Mouse (Mus musculus): Measurements from ENCODE around the gene Zbtb18.
"Not testable (repeated sequence)": the region's sequence is repeated elsewhere in the genome, so short reads cannot be mapped to it uniquely, and the experiment has no call there.

Zbtb18 gene

DNA sequence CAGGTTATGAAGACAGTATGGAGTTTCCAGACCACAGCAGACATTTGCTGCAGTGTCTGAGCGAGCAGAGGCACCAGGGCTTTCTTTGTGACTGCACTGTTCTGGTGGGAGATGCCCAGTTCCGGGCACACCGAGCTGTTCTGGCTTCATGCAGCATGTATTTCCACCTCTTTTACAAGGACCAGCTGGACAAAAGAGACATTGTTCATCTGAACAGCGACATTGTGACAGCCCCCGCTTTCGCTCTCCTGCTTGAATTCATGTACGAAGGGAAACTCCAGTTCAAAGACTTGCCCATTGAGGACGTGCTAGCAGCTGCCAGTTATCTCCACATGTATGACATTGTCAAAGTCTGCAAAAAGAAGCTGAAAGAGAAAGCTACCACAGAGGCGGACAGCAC, 4.9 kb downstream of the Zbtb18 start:
- no peak for DNase-seq (ENCODE audit: low spot score in 2 of 2)

DNA sequence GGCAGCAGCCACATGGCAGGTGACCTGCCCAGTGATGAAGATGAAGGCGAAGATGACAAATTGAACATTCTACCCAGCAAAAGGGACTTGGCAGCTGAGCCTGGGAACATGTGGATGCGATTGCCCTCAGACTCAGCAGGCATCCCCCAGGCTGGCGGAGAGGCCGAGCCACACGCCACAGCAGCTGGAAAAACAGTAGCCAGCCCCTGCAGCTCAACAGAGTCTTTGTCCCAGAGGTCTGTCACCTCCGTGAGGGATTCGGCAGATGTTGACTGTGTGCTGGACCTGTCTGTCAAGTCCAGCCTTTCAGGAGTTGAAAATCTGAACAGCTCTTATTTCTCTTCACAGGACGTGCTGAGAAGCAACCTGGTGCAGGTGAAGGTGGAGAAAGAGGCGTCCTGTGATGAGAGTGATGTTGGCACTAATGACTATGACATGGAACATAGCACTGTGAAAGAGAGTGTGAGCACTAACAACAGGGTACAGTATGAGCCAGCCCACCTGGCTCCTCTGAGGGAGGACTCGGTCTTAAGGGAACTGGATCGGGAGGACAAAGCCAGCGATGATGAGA, 5.5 kb downstream of the Zbtb18 start:
- no peak for DNase-seq (ENCODE audit: low spot score in 2 of 2)

DNA sequence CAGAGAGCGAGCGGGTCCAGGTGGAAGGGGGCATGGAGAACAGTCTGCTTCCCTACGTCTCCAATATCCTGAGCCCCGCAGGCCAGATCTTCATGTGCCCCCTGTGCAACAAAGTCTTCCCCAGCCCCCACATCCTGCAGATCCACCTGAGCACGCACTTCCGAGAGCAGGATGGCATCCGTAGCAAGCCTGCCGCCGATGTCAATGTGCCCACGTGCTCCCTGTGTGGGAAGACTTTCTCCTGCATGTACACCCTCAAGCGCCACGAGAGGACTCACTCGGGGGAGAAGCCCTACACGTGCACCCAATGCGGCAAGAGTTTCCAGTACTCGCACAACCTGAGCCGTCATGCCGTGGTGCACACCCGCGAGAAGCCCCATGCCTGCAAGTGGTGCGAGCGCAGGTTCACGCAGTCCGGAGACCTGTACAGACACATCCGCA, 6.0 kb downstream of the Zbtb18 start:
- no peak for DNase-seq (ENCODE audit: low spot score in 2 of 2)

DNA sequence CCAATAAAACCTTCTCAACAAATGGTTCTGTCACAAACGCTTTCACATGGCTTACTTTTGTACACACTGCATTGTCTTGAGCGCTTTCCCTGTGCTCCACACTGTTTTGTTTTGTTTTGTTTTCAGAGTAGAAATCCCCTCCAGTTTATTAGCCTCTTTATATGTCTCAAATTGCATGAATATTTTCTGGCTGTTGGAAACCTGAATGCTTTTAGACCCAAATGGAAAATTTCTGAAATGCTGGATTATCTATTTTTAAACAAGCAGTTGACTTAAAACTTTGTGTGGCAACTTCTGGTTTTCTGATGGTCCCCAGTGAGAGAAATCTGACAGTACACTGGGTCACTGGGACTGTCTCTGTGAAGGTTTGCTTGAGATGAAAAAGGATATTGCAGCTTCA, 6.8 kb downstream of the Zbtb18 start:
- DNase-seq (ENCODE audit: low spot score in 2 of 2), result no peak

DNA sequence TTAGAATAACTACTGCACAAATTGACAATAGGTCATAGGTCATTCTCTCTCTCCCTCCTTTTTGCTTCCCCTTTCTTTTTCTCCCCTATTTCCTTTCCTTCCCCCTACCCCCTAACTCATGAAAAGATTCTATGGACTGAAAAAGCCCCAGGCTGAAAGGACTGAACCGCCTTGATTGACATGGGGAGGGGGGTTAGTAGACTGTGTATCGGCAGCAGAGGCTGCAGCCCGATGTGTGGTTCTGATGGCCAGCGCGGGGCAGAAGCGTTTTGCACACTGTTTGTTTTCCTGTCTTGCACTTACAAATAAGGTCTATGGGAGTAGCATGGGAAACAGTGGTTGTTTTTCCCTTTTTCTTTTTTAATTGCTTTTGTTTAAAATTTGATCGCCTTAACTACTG, 7.7 kb downstream of the Zbtb18 start:
- DNase-seq (ENCODE audit: low spot score in 2 of 2), result not testable (repeated sequence)

DNA sequence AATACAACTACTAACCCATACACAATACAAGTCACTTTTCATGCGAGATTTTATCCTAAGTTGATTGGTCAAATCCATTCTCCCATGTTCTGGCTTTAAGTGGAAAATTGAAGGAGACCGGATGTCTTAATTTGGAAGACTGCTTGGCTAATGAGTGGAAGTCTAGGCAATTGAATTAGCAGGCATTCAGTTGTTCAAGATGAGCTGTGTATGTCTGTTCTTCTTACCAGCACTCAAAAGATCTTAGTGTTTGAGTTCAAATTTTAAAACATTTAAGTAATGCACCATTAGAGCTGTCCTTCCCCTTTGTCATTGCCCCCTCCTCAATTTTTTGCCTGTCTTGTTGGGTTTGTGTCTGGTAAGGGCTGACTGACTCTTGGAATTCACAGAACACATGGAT, 8.9 kb downstream of the Zbtb18 start:
- DNase-seq (ENCODE audit: low spot score in 2 of 2), result no peak

DNA sequence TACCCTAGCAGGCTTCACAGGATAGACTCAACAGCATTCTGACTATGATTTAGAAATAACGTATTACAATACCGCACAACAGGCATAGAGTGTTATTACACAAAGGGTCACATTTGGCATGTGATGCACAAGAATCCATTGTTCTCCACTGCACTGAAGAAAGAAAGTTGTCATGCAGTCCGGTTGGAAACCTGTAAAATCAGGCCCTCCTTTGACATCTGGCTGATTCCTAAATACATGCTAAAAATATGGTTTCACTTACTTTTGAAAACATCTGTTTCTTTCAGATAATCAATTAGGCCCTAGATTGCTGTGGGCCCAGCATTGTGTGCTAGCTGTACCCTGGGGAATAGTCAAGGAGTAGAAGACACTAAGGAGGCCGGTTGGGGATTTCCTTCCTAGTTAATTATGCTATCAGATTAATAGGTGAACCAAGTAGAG, 9.9 kb downstream of the Zbtb18 start:
- no peak for DNase-seq (ENCODE audit: low spot score in 2 of 2)

DNA sequence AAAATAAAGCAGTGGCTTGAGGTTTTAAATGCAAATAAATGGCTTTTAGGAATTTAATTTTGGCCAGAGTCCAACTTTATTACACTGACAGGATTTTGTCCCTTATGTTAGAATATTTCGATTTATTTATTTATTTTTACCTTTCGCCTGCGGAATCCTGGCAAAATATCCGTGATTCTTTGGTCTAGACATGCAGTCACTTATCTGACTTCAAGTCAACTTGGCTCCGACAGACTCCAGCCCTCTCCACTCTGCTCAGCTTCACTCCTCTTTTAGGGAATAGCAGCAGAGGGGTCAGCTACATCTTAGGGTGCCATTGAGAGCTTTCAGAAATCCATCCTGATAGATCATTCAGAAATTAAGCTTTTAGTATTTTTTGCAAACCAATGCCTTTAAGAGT, 10.8 kb downstream of the Zbtb18 start:
- no peak for DNase-seq (ENCODE audit: low spot score in 2 of 2)

DNA sequence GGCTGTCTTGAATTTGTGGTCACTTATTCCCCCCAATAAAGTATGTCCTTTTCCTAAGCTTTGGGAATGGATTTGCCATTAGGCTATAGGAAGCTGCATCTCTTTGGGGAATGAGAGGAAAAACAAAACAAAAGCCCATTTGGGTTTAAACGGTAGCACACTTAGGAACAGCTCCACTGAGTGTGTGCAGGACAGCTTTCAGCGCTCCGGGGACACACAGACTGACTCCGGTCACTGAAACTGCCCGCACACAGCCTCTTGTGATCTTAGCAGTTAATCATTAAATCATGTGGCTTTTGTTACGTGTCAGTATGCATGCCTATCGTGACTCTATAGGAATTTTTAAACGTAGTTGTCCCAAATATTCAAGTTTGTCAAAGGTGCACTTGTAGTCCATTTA, 11.7 kb downstream of the Zbtb18 start:
- DNase-seq (ENCODE audit: low spot score in 2 of 2), result no peak

DNA sequence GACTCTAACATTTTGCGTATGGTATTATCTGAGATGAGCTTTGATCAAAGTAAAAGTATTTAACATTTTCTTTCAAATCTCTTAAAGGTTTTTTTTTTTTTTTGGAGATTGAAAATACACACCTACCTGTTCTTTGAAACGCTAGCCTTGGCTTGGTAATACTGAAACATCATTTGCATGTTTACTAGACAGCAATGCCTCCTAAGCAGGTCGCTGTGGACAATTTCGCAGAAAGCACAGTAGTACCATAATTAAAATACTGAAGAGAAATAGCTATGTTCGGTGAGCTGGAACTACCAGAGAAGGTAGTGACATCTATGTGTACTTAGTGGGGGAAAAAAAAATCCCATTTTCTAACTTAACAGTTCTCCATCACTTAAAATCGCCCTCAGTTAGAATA, 12.3 kb downstream of the Zbtb18 start:
- DNase-seq (ENCODE audit: low spot score in 2 of 2), result no peak

DNA sequence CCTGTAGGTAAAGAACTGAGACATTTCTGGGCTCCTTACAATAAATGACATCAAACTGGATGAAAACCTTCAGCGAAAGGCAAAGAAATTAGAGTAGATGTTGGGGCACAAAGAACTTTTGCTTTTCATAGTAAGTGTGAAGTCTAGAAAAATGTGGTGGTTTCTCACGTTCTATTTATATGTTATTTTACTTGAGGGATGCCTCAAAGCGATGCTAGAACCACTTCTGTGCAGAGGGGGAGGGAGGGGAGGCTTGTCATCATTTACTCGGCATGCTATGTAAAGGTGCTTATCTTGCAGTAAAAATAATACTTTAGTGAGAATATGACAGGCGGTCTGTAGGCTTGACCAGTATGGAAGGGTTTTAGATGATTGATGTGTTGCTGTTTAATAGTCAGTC, 13.3 kb downstream of the Zbtb18 start:
- no peak for DNase-seq (ENCODE audit: low spot score in 2 of 2)

DNA sequence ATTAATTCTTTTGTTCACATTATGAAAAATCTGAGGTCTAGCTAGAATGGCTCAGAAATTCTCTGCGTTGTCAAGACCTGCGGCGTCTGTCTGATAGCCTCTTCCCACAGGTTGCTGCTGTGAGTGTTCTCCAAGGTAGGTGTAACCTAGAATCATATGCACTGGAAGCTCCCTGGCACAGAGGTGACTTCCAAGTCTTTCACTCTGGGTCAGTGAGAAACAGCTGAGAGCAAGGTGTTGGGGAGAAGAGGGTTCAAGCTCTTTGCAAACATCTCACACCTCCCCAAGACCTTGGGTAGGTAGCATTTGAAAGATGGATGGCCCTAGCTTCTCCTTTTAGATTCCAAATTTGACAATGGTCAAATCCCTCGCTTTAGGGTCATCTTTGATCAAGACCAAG, 14.1 kb downstream of the Zbtb18 start:
- DNase-seq (ENCODE audit: low spot score in 2 of 2), result no peak

DNA sequence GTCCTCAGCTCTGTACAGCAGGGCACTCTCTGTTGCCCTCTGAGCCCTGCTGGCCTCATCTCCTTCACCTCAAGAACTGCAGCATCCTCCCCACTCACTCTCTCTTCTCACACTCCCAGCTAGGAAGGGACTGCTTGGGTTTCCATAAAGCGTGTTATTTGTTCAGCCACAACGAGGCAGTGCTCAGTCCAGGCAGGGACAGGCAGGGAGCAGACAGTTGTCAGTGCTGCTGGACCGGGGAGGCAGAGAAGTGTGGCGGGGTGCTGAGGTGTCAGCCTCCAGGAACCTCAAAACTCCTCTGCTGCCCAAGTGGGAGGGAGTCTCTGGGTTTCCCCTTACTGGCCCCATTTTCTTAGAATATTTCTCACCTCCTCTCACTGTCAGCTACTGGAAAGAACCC, 14.6 kb downstream of the Zbtb18 start:
- DNase-seq (ENCODE audit: low spot score in 2 of 2), result no peak

DNA sequence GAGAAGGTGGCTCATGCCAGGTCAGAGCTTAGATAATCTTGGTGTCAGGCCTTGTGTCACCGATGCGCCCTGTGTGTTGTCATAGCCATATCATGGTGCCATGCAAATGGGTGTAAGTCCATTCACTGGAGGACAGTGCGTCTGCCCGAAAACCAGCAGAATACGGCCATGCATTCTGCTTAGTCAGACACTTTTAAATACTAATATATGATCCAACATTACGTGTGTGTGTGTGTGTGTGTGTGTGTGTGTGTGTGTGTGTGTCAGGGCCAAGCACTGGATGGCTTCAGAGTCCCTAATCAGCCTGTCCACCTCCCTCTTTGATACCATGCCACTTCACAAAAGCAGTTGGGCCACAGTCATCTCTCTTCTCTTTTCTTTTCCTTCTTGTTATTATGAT, 15.8 kb downstream of the Zbtb18 start:
- no peak for DNase-seq (ENCODE audit: low spot score in 2 of 2)

DNA sequence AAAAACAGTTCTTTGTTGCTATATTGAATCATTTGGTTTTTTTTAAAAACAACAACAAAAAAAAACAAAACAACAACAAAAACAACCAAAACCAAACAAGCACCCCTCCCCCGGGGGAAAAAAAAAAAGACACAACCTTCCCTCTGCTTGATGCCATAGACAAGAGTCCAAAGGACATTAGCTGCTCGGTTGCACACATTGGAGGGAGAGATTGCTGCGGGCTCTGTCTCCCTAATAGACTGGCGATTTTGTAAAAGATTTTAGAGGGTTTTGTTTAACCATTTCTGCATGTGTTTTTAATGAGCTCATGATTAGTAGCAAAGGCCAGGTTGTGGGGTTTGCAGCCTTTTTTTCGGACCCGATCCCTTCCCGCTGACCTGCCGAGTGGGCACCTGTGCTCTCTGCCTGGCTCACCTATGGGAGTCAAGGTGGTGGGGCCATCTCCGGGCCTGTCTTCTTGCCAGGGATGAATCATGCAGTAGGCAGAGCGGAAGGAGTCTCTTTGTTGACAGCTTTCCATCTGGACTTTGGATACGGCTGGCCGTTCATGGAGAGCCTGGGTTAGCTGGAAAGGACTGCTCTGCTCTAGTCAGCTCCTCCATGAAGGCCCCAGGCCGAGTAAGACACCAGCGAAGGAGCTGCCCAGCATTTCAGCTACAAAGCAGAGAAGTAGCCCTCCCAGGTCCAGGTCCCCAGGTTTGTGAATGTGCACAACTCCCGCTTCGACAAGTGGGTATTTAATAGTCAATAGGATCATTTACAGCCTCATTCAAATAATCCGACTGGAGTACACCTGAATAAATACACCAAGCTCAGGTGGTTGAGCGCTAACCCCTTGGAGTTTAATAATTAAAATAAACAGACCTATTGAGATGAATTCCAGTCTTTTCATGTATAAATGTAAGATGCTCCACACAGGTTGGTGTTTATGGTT, 16.6 kb downstream of the Zbtb18 start:
- DNase-seq (ENCODE audit: low spot score in 2 of 2), result no peak

DNA sequence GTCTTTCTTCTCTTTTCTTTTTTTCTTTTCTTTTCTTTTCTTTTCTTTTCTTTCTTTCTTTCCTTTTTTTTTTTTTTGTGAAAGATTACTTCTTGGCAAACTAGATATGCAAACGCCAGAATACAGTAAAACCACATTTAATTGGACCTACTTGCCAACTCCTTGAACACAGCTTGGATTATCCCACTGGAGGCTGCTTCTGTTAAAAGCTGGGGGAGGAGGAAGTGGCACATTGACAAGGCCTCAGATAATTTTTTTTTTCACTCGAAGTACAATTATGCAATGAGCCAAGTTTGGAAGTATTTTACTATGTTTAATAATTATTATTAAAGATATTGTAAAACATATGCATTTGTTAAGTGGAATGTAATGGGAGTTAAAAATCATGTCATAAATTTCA, 17.4 kb downstream of the Zbtb18 start:
- no peak for DNase-seq (ENCODE audit: low spot score in 2 of 2)

DNA sequence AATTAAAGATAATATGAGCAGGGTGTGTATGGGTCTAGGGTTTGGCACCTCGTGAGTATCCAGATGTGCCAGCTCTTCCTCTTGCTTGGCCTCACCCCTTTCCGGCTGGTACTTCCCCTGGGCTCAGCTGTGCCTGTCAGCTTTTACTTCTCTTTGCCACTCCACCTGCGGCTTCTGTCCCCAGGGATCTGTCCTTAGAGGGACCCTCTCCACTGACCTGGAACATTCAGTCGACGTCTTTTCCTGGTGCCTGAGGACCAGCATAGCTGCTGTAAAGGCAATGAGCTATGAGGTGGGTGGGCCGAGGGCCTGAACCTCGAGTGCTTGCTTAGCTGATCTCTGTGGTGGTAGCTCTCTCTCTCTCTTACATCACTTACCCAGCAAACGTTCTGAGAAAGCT, 25.0 kb downstream of the Zbtb18 start:
- DNase-seq (ENCODE audit: low spot score in 2 of 2), result no peak

DNA sequence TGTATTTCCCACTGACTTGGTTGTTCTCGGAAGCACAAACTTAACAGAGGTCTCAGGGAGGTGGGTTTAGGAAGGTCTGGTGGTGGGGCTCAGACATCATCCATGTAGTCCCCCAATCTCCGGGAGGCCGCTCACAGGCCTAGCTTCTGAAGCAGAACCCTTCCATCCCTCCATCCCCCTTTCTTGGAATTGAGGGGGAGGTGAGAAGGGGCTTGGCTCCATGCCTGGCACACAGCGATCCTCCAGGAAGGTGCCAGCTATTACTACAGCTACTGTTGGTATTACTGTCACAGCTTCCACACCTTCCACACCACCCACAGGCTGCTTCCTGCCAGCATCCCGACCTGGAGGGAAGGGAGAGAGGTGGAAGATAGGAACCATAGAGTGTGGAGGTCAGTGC, 26.3 kb downstream of the Zbtb18 start:
- DNase-seq (ENCODE audit: low spot score in 2 of 2), result no peak

DNA sequence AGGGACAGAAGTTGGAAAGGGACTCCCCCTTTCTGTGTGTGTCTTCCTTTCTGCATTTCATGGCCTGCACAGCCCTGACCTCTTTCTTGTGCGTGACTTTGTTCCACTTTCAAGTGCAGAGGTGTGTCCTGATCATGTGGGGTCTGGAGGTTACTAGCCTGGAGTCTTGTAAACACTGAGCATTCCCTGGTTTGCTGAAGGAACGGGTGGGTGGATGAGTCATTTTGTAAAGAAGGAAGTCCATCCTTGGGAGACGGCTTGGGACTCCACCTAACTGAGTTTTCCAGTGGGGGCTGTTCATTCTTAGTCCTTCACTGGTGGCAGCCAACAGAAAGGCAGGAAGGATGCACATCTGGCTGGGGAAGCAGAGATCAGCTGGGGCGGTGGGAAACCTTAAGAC, 27.9 kb downstream of the Zbtb18 start:
- no peak for DNase-seq (ENCODE audit: low spot score in 2 of 2)

DNA sequence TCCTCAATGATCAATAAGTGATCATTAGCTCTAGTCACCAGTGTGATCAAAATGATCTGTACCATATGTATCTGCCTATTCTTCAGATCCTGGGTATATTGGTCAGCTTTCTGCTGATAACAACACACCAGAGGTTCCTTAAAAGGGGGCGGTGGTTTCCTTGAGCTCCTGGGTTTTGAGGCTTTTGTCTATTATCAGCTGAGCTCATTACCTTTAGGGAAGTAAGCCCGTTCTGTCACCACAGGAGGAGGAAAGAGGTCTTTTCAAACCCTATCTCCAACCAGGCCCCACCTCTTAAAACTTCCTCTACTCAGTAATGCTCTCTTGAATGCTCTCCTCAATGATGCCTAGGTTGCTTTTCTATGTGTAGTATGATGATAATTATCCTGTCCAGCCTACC, 28.8 kb downstream of the Zbtb18 start:
- DNase-seq (ENCODE audit: low spot score in 2 of 2), result no peak

DNA sequence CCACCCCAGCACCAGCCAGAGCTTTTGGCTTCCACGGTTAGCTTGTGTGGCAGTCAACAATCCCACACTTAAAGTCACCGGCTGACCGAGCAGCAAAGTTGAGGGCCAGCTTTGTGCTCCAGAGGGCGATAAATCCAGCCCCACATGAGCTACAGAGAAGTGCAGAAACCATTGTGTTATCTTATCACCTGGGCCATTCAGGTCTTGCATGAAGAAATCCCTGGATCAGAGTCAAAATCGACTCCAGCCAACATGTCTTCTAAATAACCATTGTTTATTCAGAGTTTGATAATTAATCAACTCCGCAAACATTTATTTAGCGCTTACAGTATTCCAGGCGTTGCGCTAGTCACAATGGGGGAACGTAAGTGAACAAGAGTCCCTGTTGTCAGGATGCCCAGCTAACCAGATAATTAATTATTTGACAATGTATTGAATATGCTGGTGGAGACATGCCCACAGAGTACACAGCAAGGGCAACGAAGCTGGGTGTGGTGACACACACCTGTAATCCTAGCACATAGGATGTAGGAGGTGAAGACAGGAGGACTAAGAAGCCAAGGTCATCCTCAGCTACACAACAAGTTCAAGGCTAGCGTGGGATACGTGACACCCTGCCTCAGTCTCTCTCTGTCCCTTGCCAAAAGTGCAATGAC, 33.5 kb downstream of the Zbtb18 start:
- DNase-seq (ENCODE audit: low spot score in 2 of 2), result no peak

DNA sequence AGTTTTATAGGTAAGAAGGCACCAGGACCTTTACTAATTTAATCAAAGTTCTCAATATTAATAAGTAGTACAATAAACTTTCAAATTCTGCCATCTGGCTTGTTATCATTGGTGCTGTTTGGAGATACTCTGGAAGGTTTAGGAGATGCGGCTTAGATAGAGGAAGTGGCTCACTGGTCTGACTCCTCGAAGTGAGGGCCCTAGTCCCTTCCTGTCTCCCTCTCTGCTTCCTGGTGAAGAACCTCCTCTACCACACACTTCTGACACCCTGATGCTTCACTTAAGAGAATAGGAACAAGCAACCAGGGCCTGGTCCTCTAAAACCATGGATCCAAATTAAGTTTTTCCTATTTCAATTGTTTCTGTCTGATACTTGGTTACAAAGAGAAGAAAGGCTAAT, 36.4 kb downstream of the Zbtb18 start:
- DNase-seq (ENCODE audit: low spot score in 2 of 2), result no peak

Data from urinary bladder, postnatal 36 days (tissue).